Mouse (Mus musculus) megakaryocyte-erythroid progenitor cell, adult 5 weeks (primary cell): ENCODE results near the gene Gemin7. TPM values are rescaled to one million over a fixed set of nuclear protein-coding genes. Genes with fewer than 3 reads are reported as not detected.

ENCODE experiments used
- polyA plus RNA-seq: library from polyadenylated mRNA; stranded (reverse); fragments of >175 nt; gene quantifications from 2 replicates; pipeline ENCODE4 v1.2.3, GENCODE M21; 2012

The Gemin7 gene
- polyA plus RNA-seq: 60.2 and 61.0 TPM in 2 replicates

GRCm38 (mm10) chr7:19577141-19577852, at the start of gene Gemin7, which contains the start of gene Zfp296:
TSS of gene Gemin7 (minus strand) at chr7:19577595.
TSS of gene Zfp296 (plus strand) at chr7:19577287.

DNA sequence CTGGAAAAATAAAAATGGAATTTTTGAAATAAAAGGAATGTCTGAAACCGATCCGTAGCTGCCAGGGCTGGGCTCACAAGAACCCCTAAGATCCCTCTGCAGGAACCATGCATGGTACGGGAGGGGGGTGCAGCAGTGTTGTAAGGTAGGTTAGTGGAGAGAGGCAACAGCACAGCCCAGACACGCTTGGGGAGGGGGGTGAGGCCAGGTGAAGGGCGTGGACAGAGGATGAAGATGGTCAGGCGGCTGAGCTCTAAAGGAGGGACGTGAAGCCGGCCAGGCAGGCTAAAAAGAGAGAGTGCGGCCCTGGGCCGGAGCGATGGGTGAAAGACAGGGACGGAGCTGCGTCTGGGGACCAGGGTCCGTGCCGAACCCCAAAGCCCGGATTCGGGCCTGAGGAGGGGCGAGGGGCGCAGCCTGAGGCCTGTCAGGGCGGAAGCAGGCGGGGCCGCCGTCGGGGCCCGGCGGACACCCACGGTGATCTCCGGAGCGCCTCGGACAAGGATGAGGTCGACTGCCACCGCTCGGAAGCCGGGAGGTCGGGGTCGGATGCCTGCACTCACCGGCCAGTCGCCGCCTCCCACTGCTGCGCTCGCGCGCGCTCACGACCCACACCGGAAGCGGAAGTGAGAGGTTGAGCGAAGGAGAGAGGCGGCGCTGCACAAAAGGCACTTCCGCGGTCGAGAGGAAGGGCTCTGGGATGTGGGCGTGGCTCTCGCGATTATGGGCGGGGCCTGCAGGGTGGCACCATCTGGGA, 26.6 kb upstream of the Gemin7 start, which contains the start of gene Clasrp:
TSS of gene Clasrp (minus strand) at position 638 of the 757 bp plus-strand sequence.

GRCm38 (mm10) chr7:19562643-19563410, 14.6 kb downstream of the Gemin7 start, which contains the start of gene Ppp1r37:
TSS of gene Ppp1r37 (minus strand) at chr7:19563076.

GRCm38 (mm10) chr7:19517652-19518365, 59.6 kb downstream of the Gemin7 start, which contains the start of gene Nkpd1:
TSS of gene Nkpd1 (plus strand) at chr7:19517838.

Other genes starting within 250 kb of the Gemin7 start
- 101 and 103 TPM in 2 replicates for gene Ercc1, start 232.8 kb downstream of the Gemin7 start, polyA plus RNA-seq
- gene Cd3eap, start 218.1 kb downstream of the Gemin7 start, polyA plus RNA-seq: 27.5 and 29.4 TPM in 2 replicates
- gene Ppp1r13l, start 217.8 kb downstream of the Gemin7 start, polyA plus RNA-seq: 25.2 and 26.0 TPM in 2 replicates
- gene Ercc2, start 195.6 kb downstream of the Gemin7 start, polyA plus RNA-seq: 53.5 and 65.8 TPM in 2 replicates
- gene Klc3, start 173.5 kb downstream of the Gemin7 start, polyA plus RNA-seq: 0.63 and 0.65 TPM in 2 replicates
- gene Ckm, start 172.8 kb downstream of the Gemin7 start, polyA plus RNA-seq: 3.2 and 3.9 TPM in 2 replicates
- 76.5 and 81.2 TPM in 2 replicates for gene Mark4, start 118.8 kb downstream of the Gemin7 start, polyA plus RNA-seq
- gene Exoc3l2, start 114.3 kb downstream of the Gemin7 start, polyA plus RNA-seq: 8.3 and 12.5 TPM in 2 replicates
- gene Bloc1s3, start 69.2 kb downstream of the Gemin7 start, polyA plus RNA-seq: 5.2 and 5.9 TPM in 2 replicates
- 181 and 197 TPM in 2 replicates for gene Trappc6a, start 69.2 kb downstream of the Gemin7 start, polyA plus RNA-seq
- 0.23 and 0.40 TPM in 2 replicates for gene Nkpd1, start 59.8 kb downstream of the Gemin7 start, polyA plus RNA-seq
- 109 and 133 TPM in 2 replicates for gene Ppp1r37, start 14.5 kb downstream of the Gemin7 start, polyA plus RNA-seq
- gene Zfp296, start 308 bp downstream of the Gemin7 start, polyA plus RNA-seq: 28.5 and 30.1 TPM in 2 replicates
- gene Clasrp, start 26.9 kb upstream of the Gemin7 start, polyA plus RNA-seq: 150 and 199 TPM in 2 replicates
- gene Relb, start 51.8 kb upstream of the Gemin7 start, polyA plus RNA-seq: 15.2 and 16.3 TPM in 2 replicates
- gene Clptm1, start 87.4 kb upstream of the Gemin7 start, polyA plus RNA-seq: 108 and 122 TPM in 2 replicates
- gene Apoc2, start 100.3 kb upstream of the Gemin7 start, polyA plus RNA-seq: 1.3 and 1.8 TPM in 2 replicates
- gene Gm44805, start 103.8 kb upstream of the Gemin7 start, polyA plus RNA-seq: not detected in 2 replicates
- gene Apoc4, start 103.9 kb upstream of the Gemin7 start, polyA plus RNA-seq: not detected in 2 replicates
- 3.4 and 3.7 TPM in 2 replicates for gene Apoc1, start 115.1 kb upstream of the Gemin7 start, polyA plus RNA-seq
- 667 and 1,153 TPM in 2 replicates for gene Apoe, start 121.6 kb upstream of the Gemin7 start, polyA plus RNA-seq
- 221 and 229 TPM in 2 replicates for gene Tomm40, start 137.8 kb upstream of the Gemin7 start, polyA plus RNA-seq
- gene Nectin2, start 172.9 kb upstream of the Gemin7 start, polyA plus RNA-seq: 3.4 and 5.9 TPM in 2 replicates
- gene Bcam, start 193.4 kb upstream of the Gemin7 start, polyA plus RNA-seq: 0.26 and 0.36 TPM in 2 replicates
- gene Cblc, start 219.2 kb upstream of the Gemin7 start, polyA plus RNA-seq: not detected in 2 replicates
- 61.6 and 97.1 TPM in 2 replicates for gene Bcl3, start 245.2 kb upstream of the Gemin7 start, polyA plus RNA-seq